Mouse (Mus musculus) kidney, adult 2 months (tissue): ENCODE measurements around the gene Becn1.

Experiments used
- CTCF ChIP-seq: fragments of 200-500 bp; conservative IDR thresholded peaks from 2 replicates; pipeline ENCODE4 v1.5.1; 2011; ENCODE audit warnings: low read depth, mild to moderate bottlenecking, control low read depth, low read length, moderate library complexity, mixed read lengths; ENCODE audit not compliant: insufficient read depth, insufficient read length
- POLR2A ChIP-seq: fragments of 200-500 bp; IDR thresholded peaks from one replicate; pipeline ENCODE4 v1.6.1; 2011; ENCODE audit warnings: low read depth, low read length, control low read depth

GRCm38 (mm10) chr11:101248258-101248994, 53.7 kb downstream of the Becn1 start:
- TF ChIP-seq POLR2A (no peak), CTCF (peak; percentile 74)
